21 mouse cellular contexts compared by ENCODE assay signal in the genomic region with DNA sequence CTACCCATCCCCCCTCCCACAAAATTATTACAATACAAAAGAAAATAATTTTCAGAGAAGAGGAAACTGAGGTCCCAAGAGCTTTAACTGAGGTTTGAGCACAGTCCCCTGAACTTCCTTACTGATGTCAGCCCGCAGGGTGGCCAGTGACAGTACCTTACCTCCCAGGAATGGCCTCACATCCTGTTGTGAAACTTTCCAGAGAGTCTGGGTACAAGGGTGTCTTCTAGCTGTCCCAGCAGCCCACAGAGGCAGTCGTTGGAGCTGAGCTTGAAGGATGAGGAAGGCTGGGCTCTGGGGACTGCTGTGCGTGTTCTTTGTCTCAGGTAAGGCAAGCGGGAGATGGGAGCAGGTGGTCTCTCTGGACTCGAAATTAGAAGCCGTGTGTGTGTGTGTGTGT. TPM values are rescaled to one million over a fixed set of nuclear protein-coding genes. Genes with fewer than 3 reads are reported as not detected.
DNase-seq lines count a peak whose midpoint lies in the region; ATAC-seq lines count a peak whose summit lies in the region.
"Had no signal": no experiment of that assay in that cellular context is flagged by ENCODE, and none has a peak within 500 bp of the region (broad histone marks: within the 10 kb centered on the region; RNA-seq: fewer than 3 reads in every experiment).

Trem1 (plus strand) TSS at position 251 of the 400 bp plus-strand sequence.

- H3K4me2 ChIP-seq in liver, embryonic 12.5 days, result no peak within 1 kb of the TSS
- H3K4me2 ChIP-seq in midbrain, embryonic 15.5 days, result no peak within 1 kb of the TSS
- H3K4me2 ChIP-seq: limb, embryonic 12.5 days; neural tube, embryonic 15.5 days had no signal

- peak; percentile 16 for DNase-seq in liver
- DNase-seq in lung, postnatal 25 days (ENCODE audit: low spot score), result peak; percentile 55
- peak; percentile 19 to 63 for DNase-seq in spleen, postnatal 4 days (ENCODE audit: low spot score in 2 of 2)
- no peak for DNase-seq in kidney, adult 8-10 months
- no peak for DNase-seq in thymus, postnatal 36 days
- DNase-seq: cerebellum, adult 2 months; gastrocnemius, postnatal 25 days; thymus, adult 2 months had no signal

- ATAC-seq in liver, embryonic 12.5 days, result no peak
- peak; percentile 83 for ATAC-seq in common myeloid progenitor, adult 5-6 weeks (replicated peaks; ENCODE audit: low read depth, poor library complexity, severe bottlenecking)
- no peak for ATAC-seq in midbrain, embryonic 15.5 days (replicated peaks)
- ATAC-seq: inflammation-experienced regulatory T-cells, adult 6 months; Patski had no signal

- no peaks in the 10 kb centered on the region for H3K4me1 ChIP-seq in liver, embryonic 12.5 days
- H3K4me1 ChIP-seq in midbrain, embryonic 15.5 days, result no peaks in the 10 kb centered on the region
- H3K4me1 ChIP-seq: forebrain, embryonic 10.5 days; neural tube, embryonic 15.5 days had no signal

- H3K9ac ChIP-seq in liver, embryonic 12.5 days, result no peak within 1 kb of the TSS
- H3K9ac ChIP-seq in midbrain, embryonic 15.5 days, result no peak within 1 kb of the TSS
- H3K9ac ChIP-seq: limb, embryonic 12.5 days; neural tube, embryonic 15.5 days had no signal

- no peaks in the 10 kb centered on the region for H3K27me3 ChIP-seq in liver, embryonic 12.5 days (replicated peaks)
- H3K27me3 ChIP-seq in midbrain, embryonic 15.5 days (replicated peaks), result no peaks in the 10 kb centered on the region
- H3K27me3 ChIP-seq: limb, embryonic 12.5 days; neural tube, embryonic 15.5 days; Patski had no signal

- no peak within 1 kb of the TSS for H3K4me3 ChIP-seq in liver, embryonic 12.5 days
- no peak within 1 kb of the TSS for H3K4me3 ChIP-seq in midbrain, embryonic 15.5 days
- H3K4me3 ChIP-seq: forebrain, embryonic 10.5 days; layer of hippocampus, adult 2 months; left cerebral cortex, adult 2 months; limb, embryonic 12.5 days; neural tube, embryonic 15.5 days had no signal

- WGBS in liver, embryonic 12.5 days (ENCODE audit: insufficient replicate concordance), result 44% methylated on average over 6 of the region's 6 CpGs
- WGBS in midbrain, embryonic 15.5 days, result 83% methylated on average over 6 of the region's 6 CpGs

- H3K27ac ChIP-seq in liver, embryonic 12.5 days, result no peak within 1 kb of the TSS
- H3K27ac ChIP-seq in midbrain, embryonic 15.5 days, result no peak within 1 kb of the TSS
- H3K27ac ChIP-seq: forebrain, embryonic 10.5 days; layer of hippocampus, adult 2 months; left cerebral cortex, adult 2 months; limb, embryonic 12.5 days; macrophage; neural tube, embryonic 15.5 days had no signal

- H3K9me3 ChIP-seq in liver, embryonic 12.5 days (replicated peaks), result no peaks in the 10 kb centered on the region
- no peaks in the 10 kb centered on the region for H3K9me3 ChIP-seq in midbrain, embryonic 15.5 days
- H3K9me3 ChIP-seq: forebrain, embryonic 10.5 days; limb, embryonic 12.5 days; neural tube, embryonic 15.5 days had no signal

- H3K36me3 ChIP-seq in liver, embryonic 12.5 days, result no peaks in the 10 kb centered on the region
- H3K36me3 ChIP-seq in midbrain, embryonic 15.5 days (replicated peaks), result no peaks in the 10 kb centered on the region
- H3K36me3 ChIP-seq: forebrain, embryonic 10.5 days; limb, embryonic 12.5 days; neural tube, embryonic 15.5 days had no signal

RNA-seq across cellular contexts. Expression of gene Trem1, which starts in this region (rescaled TPM):
- 0.42 and 0.56 TPM in 2 replicates for polyA plus RNA-seq in liver, embryonic 12.5 days (2016; fragmentation: Nextera tagmentation; extraction: Ambion mirVana)
- 1.4 and 2.9 TPM in 2 replicates for total RNA-seq in common myeloid progenitor, adult 5-6 weeks (2017)
- not detected in 2 replicates for polyA plus RNA-seq in midbrain, embryonic 15.5 days (2015; fragmentation: Nextera tagmentation; extraction: Ambion mirVana)
- total RNA-seq: gastrocnemius, postnatal 25 days; layer of hippocampus, adult 2 months; left cerebral cortex, adult 2 months had no signal
- polyA plus RNA-seq: brain, embryonic 14.5 days; forebrain, embryonic 10.5 days; hindbrain, embryonic 11.5 days; inflammation-experienced regulatory T-cells, adult 6 months; limb, embryonic 12.5 days; neural tube, embryonic 15.5 days; Patski had no signal

Comparison
In these comparisons a context has a peak if more than half of its experiments do, and no peak if none do; other contexts are left out.
1. DNase-seq: peak in liver (single experiment), lung, postnatal 25 days (single experiment) and spleen, postnatal 4 days (2 of 2); none in kidney, adult 8-10 months (0 of 2) and thymus, postnatal 36 days (0 of 2).